Mouse (Mus musculus): ENCODE measurements around the gene Fbxo2.

DNA sequence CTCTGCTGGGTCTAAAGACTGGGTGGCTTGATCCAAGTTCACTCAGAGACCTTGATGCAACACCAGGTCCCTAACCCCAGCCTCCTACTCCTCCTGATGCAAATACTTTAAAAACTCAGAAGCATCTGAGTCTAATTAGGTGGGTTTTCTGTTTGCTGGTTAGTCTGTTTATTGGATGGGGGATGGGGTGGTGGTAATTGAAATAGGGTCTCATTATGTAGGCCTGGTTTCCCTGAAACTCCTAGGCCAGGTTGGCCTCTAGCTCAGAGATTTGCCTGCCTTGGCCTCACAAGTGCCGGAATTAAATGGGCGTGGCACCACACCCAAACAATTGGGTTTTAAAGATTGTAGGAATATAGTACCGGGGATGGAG is 37.7 kb upstream of the Fbxo2 start:
- TF ChIP-seq CHD2 (IDR thresholded peaks at IDR 0.05; ENCODE audit: low read depth, low read length) = no peak
- TF ChIP-seq ZNF384 (IDR thresholded peaks at IDR 0.05; ENCODE audit: low read depth, low read length) = no peak
- no peak for TF ChIP-seq HCFC1 (IDR thresholded peaks at IDR 0.05; ENCODE audit: borderline replicate concordance, insufficient read depth, low read length)

Data from ES-E14 (cell line).